Mouse (Mus musculus): ENCODE measurements around the gene Glp2r. TPM values are rescaled to one million over a fixed set of nuclear protein-coding genes. Genes with fewer than 3 reads are reported as not detected.

The Glp2r gene
- polyA plus RNA-seq, 1 experiment from 2014 or later, result not detected

GRCm38 (mm10) chr11:67670031-67670430 lies 100.9 kb downstream of the Glp2r start:
- H3K4me2 ChIP-seq (replicated peaks; ENCODE audit: low read depth, low read length), result no peak overlapping the region
- no peak for ATAC-seq (ENCODE audit: low FRiP score, low TSS enrichment)
- H3K9me3 ChIP-seq (ENCODE audit: control insufficient read depth, low read length), result no peaks in the 10 kb centered on the region
- H3K4me1 ChIP-seq (ENCODE audit: control insufficient read depth, insufficient read depth, low read length), result no peaks in the 10 kb centered on the region
- H3K4me3 ChIP-seq (ENCODE audit: low read length), result no peak overlapping the region
- no peak overlapping the region for H3K9ac ChIP-seq (ENCODE audit: low read depth, low read length)
- H3K27ac ChIP-seq (ENCODE audit: low read depth, low read length), result no peak overlapping the region
- WGBS, result 97% methylated on average over 6 of the region's 6 CpGs
- no peaks in the 10 kb centered on the region for H3K27me3 ChIP-seq (ENCODE audit: control insufficient read depth, insufficient read depth, low read length)
- H3K36me3 ChIP-seq (ENCODE audit: control insufficient read depth, insufficient read depth, low read length), result no peaks in the 10 kb centered on the region

GRCm38 (mm10) chr11:67668460-67669007 lies 102.4 kb downstream of the Glp2r start:
- Histone ChIP-seq H3K27me3 (ENCODE audit: control insufficient read depth, insufficient read depth, low read length) (no peaks in the 10 kb centered on the region), H3K9me3 (ENCODE audit: control insufficient read depth, low read length) (no peaks in the 10 kb centered on the region), H3K27ac (ENCODE audit: low read depth, low read length) (no peak overlapping the region), H3K4me1 (ENCODE audit: control insufficient read depth, insufficient read depth, low read length) (no peaks in the 10 kb centered on the region), H3K4me3 (ENCODE audit: low read length) (no peak overlapping the region), H3K4me2 (replicated peaks; ENCODE audit: low read depth, low read length) (no peak overlapping the region), H3K36me3 (ENCODE audit: control insufficient read depth, insufficient read depth, low read length) (no peaks in the 10 kb centered on the region), H3K9ac (ENCODE audit: low read depth, low read length) (no peak overlapping the region)
- 88% methylated on average over 3 of the region's 3 CpGs for WGBS
- no peak for ATAC-seq (ENCODE audit: low FRiP score, low TSS enrichment)

- H3K9me3 ChIP-seq (ENCODE audit: control insufficient read depth, low read length), result no peaks in the 10 kb centered on the region
- H3K27me3 ChIP-seq (ENCODE audit: control insufficient read depth, insufficient read depth, low read length), result no peaks in the 10 kb centered on the region
- 85% methylated on average over 13 of the region's 13 CpGs for WGBS
- no peaks in the 10 kb centered on the region for H3K4me1 ChIP-seq (ENCODE audit: control insufficient read depth, insufficient read depth, low read length)
- no peak overlapping the region for H3K4me3 ChIP-seq (ENCODE audit: low read length)
- H3K27ac ChIP-seq (ENCODE audit: low read depth, low read length), result no peak overlapping the region
- H3K36me3 ChIP-seq (ENCODE audit: control insufficient read depth, insufficient read depth, low read length), result no peaks in the 10 kb centered on the region
- no peak for ATAC-seq (ENCODE audit: low FRiP score, low TSS enrichment)
- no peak overlapping the region for H3K4me2 ChIP-seq (replicated peaks; ENCODE audit: low read depth, low read length)
- no peak overlapping the region for H3K9ac ChIP-seq (ENCODE audit: low read depth, low read length)
These were observed 103.2 kb downstream of the Glp2r start for GRCm38 (mm10) chr11:67667531-67668332.

GRCm38 (mm10) chr11:67666129-67666528 lies 104.8 kb downstream of the Glp2r start:
- 79% methylated on average over 5 of the region's 5 CpGs for WGBS
- Histone ChIP-seq H3K4me2 (replicated peaks; ENCODE audit: low read depth, low read length) (no peak overlapping the region), H3K9me3 (ENCODE audit: control insufficient read depth, low read length) (no peaks in the 10 kb centered on the region), H3K36me3 (ENCODE audit: control insufficient read depth, insufficient read depth, low read length) (no peaks in the 10 kb centered on the region), H3K4me1 (ENCODE audit: control insufficient read depth, insufficient read depth, low read length) (no peaks in the 10 kb centered on the region), H3K27ac (ENCODE audit: low read depth, low read length) (no peak overlapping the region), H3K27me3 (ENCODE audit: control insufficient read depth, insufficient read depth, low read length) (no peaks in the 10 kb centered on the region), H3K4me3 (ENCODE audit: low read length) (no peak overlapping the region), H3K9ac (ENCODE audit: low read depth, low read length) (no peak overlapping the region)
- ATAC-seq (ENCODE audit: low FRiP score, low TSS enrichment), result no peak

- no peaks in the 10 kb centered on the region for H3K27me3 ChIP-seq (ENCODE audit: control insufficient read depth, insufficient read depth, low read length)
- no peak overlapping the region for H3K4me3 ChIP-seq (ENCODE audit: low read length)
- no peak overlapping the region for H3K4me2 ChIP-seq (replicated peaks; ENCODE audit: low read depth, low read length)
- no peaks in the 10 kb centered on the region for H3K36me3 ChIP-seq (ENCODE audit: control insufficient read depth, insufficient read depth, low read length)
- no peaks in the 10 kb centered on the region for H3K9me3 ChIP-seq (ENCODE audit: control insufficient read depth, low read length)
- no peak overlapping the region for H3K27ac ChIP-seq (ENCODE audit: low read depth, low read length)
- no peak for ATAC-seq (ENCODE audit: low FRiP score, low TSS enrichment)
- H3K4me1 ChIP-seq (ENCODE audit: control insufficient read depth, insufficient read depth, low read length), result no peaks in the 10 kb centered on the region
- H3K9ac ChIP-seq (ENCODE audit: low read depth, low read length), result no peak overlapping the region
- WGBS, result 87% methylated on average over 6 of the region's 6 CpGs
These were observed 106.0 kb downstream of the Glp2r start for GRCm38 (mm10) chr11:67664918-67665317.

- no peaks in the 10 kb centered on the region for H3K9me3 ChIP-seq (ENCODE audit: control insufficient read depth, low read length)
- H3K4me1 ChIP-seq (ENCODE audit: control insufficient read depth, insufficient read depth, low read length), result no peaks in the 10 kb centered on the region
- 95% methylated on average over 3 of the region's 3 CpGs for WGBS
- no peak for ATAC-seq (ENCODE audit: low FRiP score, low TSS enrichment)
- no peaks in the 10 kb centered on the region for H3K36me3 ChIP-seq (ENCODE audit: control insufficient read depth, insufficient read depth, low read length)
- H3K4me2 ChIP-seq (replicated peaks; ENCODE audit: low read depth, low read length), result no peak overlapping the region
- H3K27me3 ChIP-seq (ENCODE audit: control insufficient read depth, insufficient read depth, low read length), result no peaks in the 10 kb centered on the region
- no peak overlapping the region for H3K27ac ChIP-seq (ENCODE audit: low read depth, low read length)
- H3K4me3 ChIP-seq (ENCODE audit: low read length), result no peak overlapping the region
- H3K9ac ChIP-seq (ENCODE audit: low read depth, low read length), result no peak overlapping the region
These were observed 106.7 kb downstream of the Glp2r start for GRCm38 (mm10) chr11:67664261-67664660.

GRCm38 (mm10) chr11:67663437-67663836 lies 107.5 kb downstream of the Glp2r start:
- H3K4me2 ChIP-seq (replicated peaks; ENCODE audit: low read depth, low read length), result no peak overlapping the region
- H3K27me3 ChIP-seq (ENCODE audit: control insufficient read depth, insufficient read depth, low read length), result no peaks in the 10 kb centered on the region
- no peak overlapping the region for H3K4me3 ChIP-seq (ENCODE audit: low read length)
- H3K36me3 ChIP-seq (ENCODE audit: control insufficient read depth, insufficient read depth, low read length), result no peaks in the 10 kb centered on the region
- ATAC-seq (ENCODE audit: low FRiP score, low TSS enrichment), result no peak
- H3K27ac ChIP-seq (ENCODE audit: low read depth, low read length), result no peak overlapping the region
- H3K9me3 ChIP-seq (ENCODE audit: control insufficient read depth, low read length), result no peaks in the 10 kb centered on the region
- no peak overlapping the region for H3K9ac ChIP-seq (ENCODE audit: low read depth, low read length)
- no peaks in the 10 kb centered on the region for H3K4me1 ChIP-seq (ENCODE audit: control insufficient read depth, insufficient read depth, low read length)
- WGBS, result 92% methylated on average over 4 of the region's 4 CpGs

- Histone ChIP-seq H3K9ac (ENCODE audit: low read depth, low read length) (no peak overlapping the region), H3K4me1 (ENCODE audit: control insufficient read depth, insufficient read depth, low read length) (no peaks in the 10 kb centered on the region), H3K27ac (ENCODE audit: low read depth, low read length) (no peak overlapping the region), H3K36me3 (ENCODE audit: control insufficient read depth, insufficient read depth, low read length) (no peaks in the 10 kb centered on the region), H3K9me3 (ENCODE audit: control insufficient read depth, low read length) (no peaks in the 10 kb centered on the region), H3K27me3 (ENCODE audit: control insufficient read depth, insufficient read depth, low read length) (no peaks in the 10 kb centered on the region), H3K4me3 (ENCODE audit: low read length) (no peak overlapping the region), H3K4me2 (replicated peaks; ENCODE audit: low read depth, low read length) (no peak overlapping the region)
- WGBS, result 94% methylated on average over 8 of the region's 8 CpGs
- no peak for ATAC-seq (ENCODE audit: low FRiP score, low TSS enrichment)
These were observed 109.5 kb downstream of the Glp2r start for GRCm38 (mm10) chr11:67661465-67661864.

- WGBS, result 52% methylated on average over 11 of the region's 11 CpGs
These were observed 113.1 kb downstream of the Glp2r start for GRCm38 (mm10) chr11:67657685-67658382.

More at GRCm38 (mm10) chr11:67657685-67658382, 113.1 kb downstream of the Glp2r start:
- no peak overlapping the region for H3K27ac ChIP-seq (ENCODE audit: low read depth, low read length)
- no peaks in the 10 kb centered on the region for H3K9me3 ChIP-seq (ENCODE audit: control insufficient read depth, low read length)
- ATAC-seq (ENCODE audit: low FRiP score, low TSS enrichment), result peak; percentile 43; the same call in 1 of the 2 replicates
- no peak overlapping the region for H3K9ac ChIP-seq (ENCODE audit: low read depth, low read length)
- H3K27me3 ChIP-seq (ENCODE audit: control insufficient read depth, insufficient read depth, low read length), result no peaks in the 10 kb centered on the region
- H3K4me1 ChIP-seq (ENCODE audit: control insufficient read depth, insufficient read depth, low read length), result no peaks in the 10 kb centered on the region
- H3K36me3 ChIP-seq (ENCODE audit: control insufficient read depth, insufficient read depth, low read length), result no peaks in the 10 kb centered on the region
- no peak overlapping the region for H3K4me3 ChIP-seq (ENCODE audit: low read length)
- H3K4me2 ChIP-seq (replicated peaks; ENCODE audit: low read depth, low read length), result no peak overlapping the region

Measured in kidney, embryonic 14.5 days (tissue).